Mouse (Mus musculus): ENCODE data around the gene Dpyd.

- TF ChIP-seq CTCF (IDR thresholded peaks at IDR 0.05; ENCODE audit: low read depth) (no peak), EP300 (optimal IDR thresholded peaks at IDR 0.05) (no peak)
Measured at GRCm38 (mm10) chr3:119165691-119166090, 603.8 kb downstream of the Dpyd start.

Data from stomach, postnatal 0 days (tissue).